Mouse (Mus musculus): ENCODE data around the gene Pip5k1b. TPM values are rescaled to one million over a fixed set of nuclear protein-coding genes. Genes with fewer than 3 reads are reported as not detected.

The Pip5k1b gene
- polyA plus RNA-seq, 1 experiment from 2014 or later = 1.8 TPM

DNA sequence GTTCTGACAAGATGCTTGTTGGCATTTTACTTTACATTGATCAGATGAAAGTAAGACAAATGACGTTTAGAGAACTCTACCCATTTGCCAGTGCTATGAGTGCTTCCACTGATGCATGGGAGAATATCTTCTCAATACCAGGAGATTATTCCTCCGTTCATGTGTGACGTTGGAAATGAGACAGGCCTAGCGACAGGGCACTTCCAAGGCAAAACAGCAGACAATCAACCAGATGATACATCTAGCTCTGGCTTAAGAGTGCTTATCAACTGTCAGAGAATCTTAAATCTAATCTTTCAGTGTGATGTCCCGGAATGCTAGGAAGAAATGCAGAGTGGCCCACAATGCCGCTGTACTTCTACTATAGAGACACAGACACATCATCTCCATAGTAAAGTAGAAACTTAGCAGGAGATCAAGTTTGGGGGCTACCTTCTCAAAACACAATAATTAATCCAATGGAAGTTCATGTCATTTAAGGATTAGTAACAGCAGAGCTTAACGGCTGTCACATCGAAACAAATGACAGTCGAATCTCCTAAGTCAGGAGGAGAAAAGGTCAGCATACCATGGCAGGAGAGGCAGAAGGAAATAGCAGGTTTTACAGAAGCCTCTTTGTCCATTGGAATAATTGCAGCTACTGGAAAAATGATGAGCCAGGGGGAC, 239.5 kb downstream of the Pip5k1b start:
- Histone ChIP-seq H3K9ac (replicated peaks; ENCODE audit: low read depth, low read length) (no peak overlapping the region), H3K36me3 (ENCODE audit: control insufficient read depth, insufficient read depth) (no peaks in the 10 kb centered on the region), H3K27ac (ENCODE audit: low read length) (no peak overlapping the region), H3K4me1 (replicated peaks; ENCODE audit: control insufficient read depth, insufficient read depth, low read length) (peaks cover 23% of the 10 kb centered on the region), H3K9me3 (ENCODE audit: control insufficient read depth, low read length) (no peaks in the 10 kb centered on the region), H3K4me3 (replicated peaks; ENCODE audit: low read length) (no peak overlapping the region), H3K27me3 (replicated peaks; ENCODE audit: control insufficient read depth, insufficient read depth, low read length) (no peaks in the 10 kb centered on the region), H3K4me2 (ENCODE audit: low read length) (no peak overlapping the region)
- WGBS = 55% methylated on average over 9 of the region's 9 CpGs
- ATAC-seq = no peak

DNA sequence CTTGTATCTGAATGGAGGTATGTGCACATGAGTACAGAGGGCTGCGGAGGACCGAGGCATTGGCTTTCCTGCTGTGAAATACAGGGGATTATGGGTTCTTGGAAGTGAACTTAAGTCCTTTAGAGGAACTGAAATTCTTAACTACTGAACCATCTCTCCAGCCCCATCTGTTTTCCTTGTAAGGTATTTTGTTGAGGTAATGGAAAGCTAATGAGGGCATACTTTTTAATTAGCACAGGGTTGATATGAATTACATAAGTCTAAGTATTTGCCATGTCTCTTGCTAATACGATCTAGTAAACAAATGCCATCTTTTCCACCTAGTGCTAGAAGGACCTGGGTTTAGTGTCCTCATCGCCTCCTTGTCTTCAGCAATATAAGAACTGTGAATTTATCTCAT, 240.4 kb downstream of the Pip5k1b start:
- H3K9ac ChIP-seq (replicated peaks; ENCODE audit: low read depth, low read length) = no peak overlapping the region
- no peak overlapping the region for H3K4me3 ChIP-seq (replicated peaks; ENCODE audit: low read length)
- no peak for ATAC-seq
- no peak overlapping the region for H3K4me2 ChIP-seq (ENCODE audit: low read length)
- no peaks in the 10 kb centered on the region for H3K9me3 ChIP-seq (ENCODE audit: control insufficient read depth, low read length)
- no peak overlapping the region for H3K27ac ChIP-seq (ENCODE audit: low read length)
- no peaks in the 10 kb centered on the region for H3K36me3 ChIP-seq (ENCODE audit: control insufficient read depth, insufficient read depth)
- peaks cover 23% of the 10 kb centered on the region for H3K4me1 ChIP-seq (replicated peaks; ENCODE audit: control insufficient read depth, insufficient read depth, low read length)
- 78% methylated on average over 4 of the region's 4 CpGs for WGBS
- no peaks in the 10 kb centered on the region for H3K27me3 ChIP-seq (replicated peaks; ENCODE audit: control insufficient read depth, insufficient read depth, low read length)

DNA sequence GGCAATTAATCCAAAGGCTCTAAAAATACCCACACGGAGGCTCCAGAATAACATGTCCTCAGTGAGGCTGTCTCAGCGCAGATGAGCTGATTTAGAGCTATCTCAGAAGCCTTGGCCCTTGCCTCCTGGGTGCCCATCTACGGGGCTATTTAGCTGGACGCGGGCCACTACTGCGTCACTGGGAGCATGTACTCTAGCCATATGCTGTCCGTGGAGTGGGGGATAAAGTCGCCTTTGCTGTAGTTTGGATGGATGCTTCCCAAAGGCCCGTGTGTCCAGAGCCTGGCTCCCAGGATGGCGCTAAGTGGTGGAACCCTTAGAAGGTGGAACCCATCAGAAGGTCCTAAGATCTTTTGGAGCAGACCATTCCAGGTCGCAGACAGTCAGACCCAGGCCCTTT, 241.0 kb downstream of the Pip5k1b start:
- 93% methylated on average over 11 of the region's 11 CpGs for WGBS
- ATAC-seq = no peak
- H3K9ac ChIP-seq (replicated peaks; ENCODE audit: low read depth, low read length) = no peak overlapping the region
- no peak overlapping the region for H3K27ac ChIP-seq (ENCODE audit: low read length)
- no peak overlapping the region for H3K4me3 ChIP-seq (replicated peaks; ENCODE audit: low read length)
- no peaks in the 10 kb centered on the region for H3K9me3 ChIP-seq (ENCODE audit: control insufficient read depth, low read length)
- no peaks in the 10 kb centered on the region for H3K27me3 ChIP-seq (replicated peaks; ENCODE audit: control insufficient read depth, insufficient read depth, low read length)
- no peak overlapping the region for H3K4me2 ChIP-seq (ENCODE audit: low read length)
- no peaks in the 10 kb centered on the region for H3K36me3 ChIP-seq (ENCODE audit: control insufficient read depth, insufficient read depth)
- H3K4me1 ChIP-seq (replicated peaks; ENCODE audit: control insufficient read depth, insufficient read depth, low read length) = peaks cover 23% of the 10 kb centered on the region

DNA sequence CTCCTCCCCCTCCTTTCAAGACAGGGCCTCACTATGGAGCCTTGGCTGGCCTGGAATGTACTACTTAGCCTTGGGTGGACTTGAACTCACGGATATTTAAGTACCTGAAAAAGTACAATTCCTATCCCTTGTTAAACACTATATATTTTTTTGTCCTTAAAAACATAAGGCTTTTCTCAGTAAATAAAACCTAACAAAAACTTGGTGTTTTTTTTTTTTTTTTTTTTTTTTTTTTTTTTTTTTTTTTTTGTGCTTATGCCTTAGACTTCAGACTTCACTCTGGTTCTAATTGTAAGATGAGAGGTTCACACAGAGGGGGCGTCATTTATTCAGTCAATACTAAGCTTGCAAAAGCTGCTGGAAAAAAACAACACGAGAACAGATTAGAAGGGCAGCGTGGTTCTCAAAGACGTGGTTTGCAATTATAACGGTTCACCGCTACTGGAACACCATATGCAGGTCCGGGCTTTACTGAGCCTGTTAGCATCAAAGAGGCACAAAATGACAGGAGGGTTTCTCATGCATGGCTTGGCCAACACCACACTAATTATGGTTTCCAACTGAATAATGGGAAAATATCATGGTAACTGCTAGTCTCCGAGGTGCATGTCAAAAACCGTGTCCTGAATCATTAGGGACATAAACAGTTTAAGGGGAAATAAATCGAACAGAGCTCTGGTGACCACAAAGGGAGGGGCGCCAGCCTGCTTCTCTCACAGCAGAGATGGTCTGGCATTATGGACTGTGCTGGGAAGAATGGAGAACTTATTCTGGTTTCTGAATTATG, 242.9 kb downstream of the Pip5k1b start:
- 7% methylated on average over 12 of the region's 12 CpGs for WGBS
- no peak overlapping the region for H3K4me3 ChIP-seq (replicated peaks; ENCODE audit: low read length)
- no peaks in the 10 kb centered on the region for H3K9me3 ChIP-seq (ENCODE audit: control insufficient read depth, low read length)
- no peaks in the 10 kb centered on the region for H3K36me3 ChIP-seq (ENCODE audit: control insufficient read depth, insufficient read depth)
- peak overlapping the region; percentile 3; the same call in 1 of the 2 replicates for H3K4me2 ChIP-seq (ENCODE audit: low read length)
- H3K27me3 ChIP-seq (replicated peaks; ENCODE audit: control insufficient read depth, insufficient read depth, low read length) = no peaks in the 10 kb centered on the region
- peak; percentile 62 for ATAC-seq
- H3K4me1 ChIP-seq (replicated peaks; ENCODE audit: control insufficient read depth, insufficient read depth, low read length) = peaks cover 31% of the 10 kb centered on the region
- no peak overlapping the region for H3K9ac ChIP-seq (replicated peaks; ENCODE audit: low read depth, low read length)
- peak overlapping the region; percentile 17; the same call in 1 of the 2 replicates for H3K27ac ChIP-seq (ENCODE audit: low read length)

DNA sequence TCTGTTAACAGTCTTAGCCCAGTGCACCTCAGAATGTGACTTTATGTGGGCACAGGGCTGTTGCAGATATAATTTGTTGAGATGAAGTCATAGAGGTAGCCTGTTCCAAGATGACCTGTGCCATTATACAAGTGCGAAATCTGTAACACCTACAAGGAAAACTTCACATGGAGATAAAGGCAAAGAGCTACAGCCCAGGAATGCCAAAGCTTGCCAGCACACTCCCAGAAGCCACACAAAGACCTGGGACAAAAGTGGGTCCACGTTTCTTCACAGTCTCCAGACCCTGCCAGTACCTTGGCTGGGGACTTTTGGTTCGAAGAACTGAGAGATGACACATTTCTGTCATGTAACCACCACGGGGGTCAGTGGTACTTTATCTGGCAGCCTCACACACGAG, 243.6 kb downstream of the Pip5k1b start:
- 68% methylated on average over 5 of the region's 5 CpGs for WGBS

DNA sequence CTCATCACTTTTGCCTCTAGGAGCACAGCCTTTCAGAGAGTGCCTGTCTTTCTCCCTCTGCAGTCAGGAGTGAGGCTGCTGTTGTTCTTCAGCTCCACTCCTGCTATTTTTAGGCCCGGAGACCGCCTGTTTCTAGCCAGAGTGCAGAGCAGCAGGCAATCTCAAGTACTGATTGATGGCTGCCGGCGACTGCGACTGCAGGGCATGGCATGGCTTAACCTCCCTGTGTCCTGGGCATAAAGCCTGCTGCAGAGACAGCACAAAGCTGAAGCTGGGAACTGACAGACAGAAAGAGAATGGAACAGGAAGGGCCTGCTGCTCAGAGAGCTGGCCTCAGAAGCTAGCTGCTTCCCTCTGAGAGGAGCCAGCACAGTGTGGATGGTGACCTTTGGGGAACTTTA, 247.4 kb downstream of the Pip5k1b start:
- 3% methylated on average over 5 of the region's 5 CpGs for WGBS
- peak overlapping the region; percentile 58 for H3K27ac ChIP-seq (ENCODE audit: low read length)
- no peaks in the 10 kb centered on the region for H3K36me3 ChIP-seq (ENCODE audit: control insufficient read depth, insufficient read depth)
- ATAC-seq = peak; percentile 36; the same call in 1 of the 2 replicates
- no peaks in the 10 kb centered on the region for H3K9me3 ChIP-seq (ENCODE audit: control insufficient read depth, low read length)
- H3K4me3 ChIP-seq (replicated peaks; ENCODE audit: low read length) = no peak overlapping the region
- no peaks in the 10 kb centered on the region for H3K27me3 ChIP-seq (replicated peaks; ENCODE audit: control insufficient read depth, insufficient read depth, low read length)
- H3K4me2 ChIP-seq (ENCODE audit: low read length) = no peak overlapping the region
- H3K4me1 ChIP-seq (replicated peaks; ENCODE audit: control insufficient read depth, insufficient read depth, low read length) = peaks cover 13% of the 10 kb centered on the region
- H3K9ac ChIP-seq (replicated peaks; ENCODE audit: low read depth, low read length) = peak overlapping the region; percentile 32; the same call in 1 of the 2 replicates

More for the DNA sequence above, 243.6 kb downstream of the Pip5k1b start:
- H3K36me3 ChIP-seq (ENCODE audit: control insufficient read depth, insufficient read depth) = no peaks in the 10 kb centered on the region
- H3K4me2 ChIP-seq (ENCODE audit: low read length) = no peak overlapping the region
- H3K4me1 ChIP-seq (replicated peaks; ENCODE audit: control insufficient read depth, insufficient read depth, low read length) = peaks cover 26% of the 10 kb centered on the region
- ATAC-seq = no peak
- H3K27me3 ChIP-seq (replicated peaks; ENCODE audit: control insufficient read depth, insufficient read depth, low read length) = no peaks in the 10 kb centered on the region
- no peak overlapping the region for H3K9ac ChIP-seq (replicated peaks; ENCODE audit: low read depth, low read length)
- no peaks in the 10 kb centered on the region for H3K9me3 ChIP-seq (ENCODE audit: control insufficient read depth, low read length)
- H3K27ac ChIP-seq (ENCODE audit: low read length) = no peak overlapping the region
- H3K4me3 ChIP-seq (replicated peaks; ENCODE audit: low read length) = no peak overlapping the region

DNA sequence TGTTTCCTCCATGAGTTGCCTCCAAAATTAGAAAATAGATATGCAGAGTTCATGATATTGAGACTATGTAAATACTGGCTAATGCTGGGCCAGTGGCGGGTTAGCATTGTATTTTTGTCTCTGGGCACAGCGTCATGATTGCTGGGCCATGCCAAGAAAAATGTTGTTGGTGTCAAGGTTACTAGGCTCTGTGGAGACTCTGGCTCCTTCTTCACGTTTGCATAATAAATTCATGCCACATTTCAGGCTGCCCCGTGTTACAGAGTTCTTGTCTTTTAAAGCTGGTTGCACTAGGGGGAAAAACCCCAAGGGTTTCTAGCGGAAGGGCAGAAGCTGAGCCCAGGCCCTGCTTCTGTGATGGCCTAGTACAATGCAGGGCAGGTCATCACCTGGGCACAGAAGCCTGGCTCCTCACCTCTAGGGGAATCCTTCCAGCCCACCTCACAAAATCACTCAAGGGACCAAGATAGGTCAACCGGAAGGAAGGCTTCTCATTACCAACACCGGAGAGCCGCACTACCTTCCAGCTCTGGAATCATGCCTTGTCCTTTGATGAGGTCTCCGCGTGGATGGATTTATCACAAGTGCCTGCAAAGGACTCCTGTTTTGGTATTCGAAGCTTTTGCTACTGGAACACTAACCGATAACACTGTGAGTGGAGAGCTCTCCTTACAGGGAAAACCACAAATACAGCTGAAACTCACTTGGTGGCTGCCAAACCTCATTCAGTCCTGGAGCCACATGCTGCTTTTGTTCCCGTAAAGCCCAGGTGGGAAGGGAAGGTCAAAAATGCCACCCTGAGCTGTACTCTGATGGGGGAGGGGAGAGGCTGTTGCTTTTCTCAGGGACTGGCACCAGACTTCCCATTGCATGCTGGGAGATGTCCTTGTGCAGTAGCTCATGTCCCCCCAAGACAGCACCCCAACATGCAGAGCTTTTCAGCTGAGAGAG, 248.1 kb downstream of the Pip5k1b start:
- Histone ChIP-seq H3K27ac (ENCODE audit: low read length) (peak overlapping the region; percentile 3), H3K9ac (replicated peaks; ENCODE audit: low read depth, low read length) (no peak overlapping the region), H3K4me3 (replicated peaks; ENCODE audit: low read length) (no peak overlapping the region), H3K4me1 (replicated peaks; ENCODE audit: control insufficient read depth, insufficient read depth, low read length) (peaks cover 8% of the 10 kb centered on the region), H3K9me3 (ENCODE audit: control insufficient read depth, low read length) (no peaks in the 10 kb centered on the region), H3K27me3 (replicated peaks; ENCODE audit: control insufficient read depth, insufficient read depth, low read length) (0 out of 2 replicates have a peak, but pooled peaks cover 2% of the 10 kb centered on the region), H3K4me2 (ENCODE audit: low read length) (no peak overlapping the region), H3K36me3 (ENCODE audit: control insufficient read depth, insufficient read depth) (no peaks in the 10 kb centered on the region)
- ATAC-seq = no peak
- 63% methylated on average over 13 of the region's 13 CpGs for whole genome bisulfite sequencing

DNA sequence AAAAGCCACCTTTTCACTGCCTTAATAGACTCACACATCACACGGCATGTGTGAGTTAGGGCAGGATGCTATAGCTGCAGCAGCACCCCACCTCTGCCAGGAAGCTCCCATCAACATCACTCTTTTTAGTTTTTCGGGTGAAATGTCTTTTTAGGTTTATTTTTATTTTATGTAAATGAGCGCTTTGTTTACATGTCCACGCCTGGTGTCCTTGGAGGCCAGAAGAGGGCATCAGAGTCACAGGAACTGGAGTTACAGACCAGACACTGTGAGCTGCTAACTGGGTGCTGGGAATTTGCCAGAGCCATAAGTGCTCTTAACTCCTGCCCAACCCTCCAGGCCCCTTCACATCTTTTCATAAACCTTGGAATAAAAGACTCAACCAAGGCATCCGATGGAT, 249.3 kb downstream of the Pip5k1b start:
- Histone ChIP-seq H3K4me1 (replicated peaks; ENCODE audit: control insufficient read depth, insufficient read depth, low read length) (peaks cover 8% of the 10 kb centered on the region), H3K9ac (replicated peaks; ENCODE audit: low read depth, low read length) (no peak overlapping the region), H3K4me2 (ENCODE audit: low read length) (no peak overlapping the region), H3K36me3 (ENCODE audit: control insufficient read depth, insufficient read depth) (no peaks in the 10 kb centered on the region), H3K9me3 (ENCODE audit: control insufficient read depth, low read length) (no peaks in the 10 kb centered on the region), H3K4me3 (replicated peaks; ENCODE audit: low read length) (no peak overlapping the region), H3K27me3 (replicated peaks; ENCODE audit: control insufficient read depth, insufficient read depth, low read length) (0 out of 2 replicates have a peak, but pooled peaks cover 2% of the 10 kb centered on the region), H3K27ac (ENCODE audit: low read length) (no peak overlapping the region)
- no peak for ATAC-seq
- WGBS = 90% methylated on average over 5 of the region's 5 CpGs

DNA sequence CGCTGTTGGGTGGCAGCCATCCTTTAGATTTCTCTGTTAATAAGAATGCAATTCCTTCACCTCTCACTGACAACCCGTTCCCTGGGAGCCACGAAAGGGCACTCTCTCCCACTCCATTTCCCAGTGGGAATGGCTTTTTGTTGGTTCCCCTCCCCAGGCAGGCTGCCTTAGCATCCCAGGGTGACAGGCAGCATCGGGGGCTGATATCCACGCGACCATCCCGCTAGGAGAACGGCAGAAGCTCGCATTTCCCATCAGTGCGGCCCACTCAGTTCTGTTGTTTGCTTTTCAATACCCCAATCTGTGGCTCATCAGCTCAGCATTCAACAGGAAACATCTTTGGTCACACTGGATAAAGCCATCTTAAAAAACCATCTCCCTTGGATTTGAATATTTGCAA, 253.5 kb downstream of the Pip5k1b start:
- H3K27ac ChIP-seq (ENCODE audit: low read length) = no peak overlapping the region
- no peak for ATAC-seq
- H3K9me3 ChIP-seq (ENCODE audit: control insufficient read depth, low read length) = no peaks in the 10 kb centered on the region
- H3K4me1 ChIP-seq (replicated peaks; ENCODE audit: control insufficient read depth, insufficient read depth, low read length) = no peaks in the 10 kb centered on the region; the same call in 1 of the 2 replicates
- no peak overlapping the region for H3K4me2 ChIP-seq (ENCODE audit: low read length)
- 0 out of 2 replicates have a peak, but pooled peaks cover 2% of the 10 kb centered on the region for H3K27me3 ChIP-seq (replicated peaks; ENCODE audit: control insufficient read depth, insufficient read depth, low read length)
- H3K36me3 ChIP-seq (ENCODE audit: control insufficient read depth, insufficient read depth) = no peaks in the 10 kb centered on the region
- no peak overlapping the region for H3K9ac ChIP-seq (replicated peaks; ENCODE audit: low read depth, low read length)
- no peak overlapping the region for H3K4me3 ChIP-seq (replicated peaks; ENCODE audit: low read length)
- 49% methylated on average over 10 of the region's 10 CpGs for WGBS

All from forebrain, embryonic 16.5 days (tissue).